Mouse (Mus musculus): ENCODE measurements around the gene Fst. TPM values are rescaled to one million over a fixed set of nuclear protein-coding genes. Genes with fewer than 3 reads are reported as not detected.

The Fst gene
- total RNA-seq (2021), result 10 to 100 TPM; 11.5 to 16.5 TPM
- long read RNA-seq, experiment 1, transcript Fst-201 (6 exons, 1,851 nt), result major isoform, 9 of 15 reads
- long read RNA-seq, experiment 1, partial matches to known transcripts, result 1 of 15 reads
- long read RNA-seq, experiment 1, other reads (novel, unspliced or antisense), result 2 of 15 reads
- long read RNA-seq, experiment 2, partial matches to known transcripts, result 1 of 1 reads
- long read RNA-seq, experiment 2, other reads (novel, unspliced or antisense), result 0 of 1 reads

GRCm38 (mm10) chr13:114458886-114459700 is at the start of gene Fst:
TSS of gene Fst (minus strand) at chr13:114458951.
- peak; percentile 38 to 39 for DNase-seq

GRCm38 (mm10) chr13:114493826-114494225 is 35.1 kb upstream of the Fst start:
- DNase-seq, result no peak

- peak; percentile 1 to 8 for DNase-seq
Observed at GRCm38 (mm10) chr13:114488178-114488577, 29.4 kb upstream of the Fst start.

GRCm38 (mm10) chr13:114478329-114478728 is 19.6 kb upstream of the Fst start:
- DNase-seq, result no peak

GRCm38 (mm10) chr13:114469945-114470344 is 11.2 kb upstream of the Fst start:
- DNase-seq, result no peak

- DNase-seq, result no peak
Observed at GRCm38 (mm10) chr13:114466269-114466919, 7.6 kb upstream of the Fst start.

GRCm38 (mm10) chr13:114465387-114465786 is 6.6 kb upstream of the Fst start:
- DNase-seq, result no peak

DNA sequence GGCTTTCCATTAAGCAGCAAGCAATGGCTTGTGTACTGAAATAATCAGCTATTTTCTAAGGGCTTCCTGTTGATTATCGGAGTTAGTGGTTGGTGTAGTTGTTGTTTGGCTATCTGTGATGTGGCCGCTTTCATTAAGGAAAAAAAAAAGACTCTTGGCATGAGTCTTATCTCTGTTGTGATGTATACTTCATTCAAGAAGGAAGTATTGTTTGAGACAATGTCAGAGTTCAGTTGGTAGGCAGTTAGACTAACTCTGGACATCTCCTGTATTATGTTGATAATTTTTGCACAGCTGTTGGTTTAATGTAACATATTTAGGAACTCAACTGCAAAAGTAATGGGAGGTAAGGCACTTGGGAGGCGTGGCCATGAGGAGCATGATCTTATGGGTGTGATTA is 6.1 kb upstream of the Fst start:
- DNase-seq, result no peak

GRCm38 (mm10) chr13:114462548-114463408 is 4.0 kb upstream of the Fst start:
- DNase-seq, result no peak

GRCm38 (mm10) chr13:114460306-114460892 is 1.6 kb upstream of the Fst start:
- DNase-seq, result peak; percentile 12 to 24

DNA sequence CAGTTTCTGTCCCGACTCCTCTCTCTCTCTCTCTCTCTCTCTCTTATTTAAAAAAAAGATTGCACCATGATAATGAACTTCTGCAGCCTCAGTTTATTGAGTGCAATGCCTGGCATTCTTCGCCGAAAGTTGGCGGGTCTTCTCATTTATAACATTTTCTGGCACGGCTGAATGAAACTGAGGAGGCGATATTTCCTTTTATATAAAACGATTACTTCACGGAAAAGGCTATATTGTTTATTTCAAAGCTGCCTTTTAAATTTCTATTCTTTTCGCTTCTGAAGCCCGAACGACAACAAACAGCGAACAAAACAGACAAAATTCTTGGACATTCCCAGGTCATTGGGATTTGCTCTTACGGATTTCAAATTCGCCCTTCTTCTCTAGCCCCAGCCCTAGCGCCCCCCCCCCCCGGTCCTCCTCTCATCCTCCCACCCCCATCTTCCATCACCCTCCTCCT is 980 bp upstream of the Fst start:
- no peak for DNase-seq

- DNase-seq, result peak; percentile 62 to 69
Observed at GRCm38 (mm10) chr13:114458291-114458885, 363 bp downstream of the Fst start.

- DNase-seq, result no peak
Observed at GRCm38 (mm10) chr13:114457567-114458120, 1.1 kb downstream of the Fst start.

GRCm38 (mm10) chr13:114456766-114457566 is 1.8 kb downstream of the Fst start:
- peak; percentile 69 to 73 for DNase-seq

GRCm38 (mm10) chr13:114456224-114456623 is 2.5 kb downstream of the Fst start:
- DNase-seq, result peak; percentile 59 to 60

GRCm38 (mm10) chr13:114455788-114456187 is 3.0 kb downstream of the Fst start:
- no peak for DNase-seq

DNA sequence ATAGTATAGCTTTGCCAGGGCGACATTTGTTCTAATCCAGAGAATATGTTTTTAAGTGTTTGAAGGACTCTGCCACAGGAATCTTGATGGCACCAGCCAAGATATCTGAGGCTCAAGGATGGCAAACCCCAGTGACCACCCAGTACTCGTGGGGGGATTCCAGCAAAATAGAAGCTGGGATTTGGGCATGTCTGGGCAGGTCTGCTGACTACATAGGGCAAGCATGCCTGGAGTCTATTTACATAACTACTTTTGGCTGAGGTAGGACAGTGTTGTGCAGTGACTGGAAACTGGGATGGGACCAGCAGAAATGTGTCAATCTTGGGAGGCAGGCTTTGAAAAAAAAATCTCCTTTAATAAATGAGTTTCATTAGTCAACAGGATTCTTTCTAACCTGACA is 11.5 kb downstream of the Fst start:
- no peak for DNase-seq

DNA sequence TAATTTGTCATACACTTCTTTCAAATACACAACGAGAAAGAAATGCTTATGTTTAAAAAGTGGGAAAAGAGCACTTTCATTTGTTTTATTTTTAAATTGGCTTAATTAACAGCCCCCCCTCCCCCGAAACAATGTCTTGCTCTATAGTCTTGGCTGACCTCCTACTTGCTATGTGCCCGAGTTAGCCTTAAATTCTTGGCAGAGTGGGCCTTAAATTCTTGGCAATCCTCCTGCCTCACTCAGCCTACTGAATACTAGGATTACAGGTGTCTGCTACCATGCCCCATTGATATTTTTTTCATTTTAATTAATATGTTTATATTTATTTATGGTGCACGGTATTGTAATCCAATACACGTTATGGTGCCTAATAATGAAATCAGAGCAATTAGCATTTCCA is 26.3 kb downstream of the Fst start:
- no peak for DNase-seq

GRCm38 (mm10) chr13:114425230-114425629 is 33.5 kb downstream of the Fst start:
- DNase-seq, result no peak

- DNase-seq, result no peak
Observed at GRCm38 (mm10) chr13:114420235-114420634, 38.5 kb downstream of the Fst start.
